Mouse (Mus musculus): ENCODE results near the gene Kcnh8.
A peak's percentile ranks its signal among the peaks of the same experiment; 100 is the strongest.

The Kcnh8 gene

DNA sequence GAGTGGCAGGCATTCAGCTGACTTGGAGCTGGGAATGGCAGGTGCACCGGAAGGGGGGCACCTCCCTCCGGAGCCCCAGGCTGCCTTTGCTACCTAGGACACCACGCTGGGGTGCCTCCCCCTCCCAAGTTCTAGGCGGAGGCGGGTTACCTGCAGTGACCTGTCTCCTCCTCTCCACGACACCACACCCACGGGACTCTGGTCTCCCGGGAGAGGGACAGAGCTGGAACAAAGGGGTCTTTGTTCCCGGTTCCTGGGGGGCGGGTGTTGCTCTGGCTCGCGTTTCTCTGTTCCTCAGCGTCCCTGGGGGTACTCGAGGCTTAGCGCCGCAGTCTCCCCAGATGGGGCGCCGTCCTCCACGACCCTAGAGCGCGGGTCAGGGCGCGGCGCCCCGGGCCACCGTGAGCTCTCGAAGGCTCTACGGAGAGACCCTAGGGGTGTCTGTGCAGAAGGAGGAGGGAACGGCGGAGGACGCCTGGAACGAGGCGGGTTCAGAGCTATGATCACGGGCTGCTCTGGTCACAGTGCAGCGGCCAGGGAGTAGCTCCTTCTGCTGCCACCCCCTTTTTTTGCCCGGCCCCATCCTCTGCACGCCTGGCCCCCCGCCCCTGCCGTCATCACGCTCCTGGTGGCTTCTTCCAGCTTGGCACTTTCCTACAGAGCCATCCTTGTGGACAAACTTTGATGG lies at the start of gene Kcnh8:
Gene Kcnh8 (plus strand): TSS at position 617 of the 688 bp plus-strand sequence.
- DNase-seq: peak; percentile 3 to 9

DNA sequence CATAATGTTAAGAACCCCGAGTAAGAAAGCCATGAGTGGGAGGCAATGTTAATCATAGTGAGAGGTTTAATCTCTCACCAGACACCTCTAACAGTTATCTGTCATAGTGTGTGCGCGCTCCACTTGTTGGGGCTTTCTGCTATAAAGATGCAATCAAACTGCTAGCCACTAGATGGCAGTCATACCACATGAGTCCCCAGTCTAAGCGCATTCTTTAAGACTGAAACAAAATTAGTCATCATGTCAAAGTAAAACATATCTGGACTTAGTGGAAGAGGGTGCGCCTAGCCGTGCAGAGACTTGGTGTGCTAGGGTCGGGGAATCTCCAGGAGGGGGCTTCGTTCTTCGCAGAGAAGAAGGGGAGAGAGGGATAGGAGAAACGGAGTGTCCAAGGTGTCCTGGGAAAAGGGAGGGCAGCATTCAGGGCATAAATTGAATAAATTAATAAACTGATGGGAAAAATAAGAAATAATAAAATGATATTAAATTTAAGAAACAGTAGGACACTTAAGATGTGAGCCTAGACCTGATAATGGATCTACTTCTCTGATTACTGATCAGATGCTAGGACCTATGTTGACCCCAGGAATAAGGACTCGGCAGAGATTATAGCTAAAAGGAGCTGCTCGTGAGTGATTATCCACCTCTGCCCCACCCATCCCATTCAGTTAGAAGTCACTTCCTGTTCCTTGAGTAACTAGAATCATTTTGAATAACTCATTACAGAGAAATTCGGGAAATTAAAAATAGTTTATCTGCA lies 42.4 kb upstream of the Kcnh8 start:
- peak; percentile 36 to 52 for DNase-seq

DNA sequence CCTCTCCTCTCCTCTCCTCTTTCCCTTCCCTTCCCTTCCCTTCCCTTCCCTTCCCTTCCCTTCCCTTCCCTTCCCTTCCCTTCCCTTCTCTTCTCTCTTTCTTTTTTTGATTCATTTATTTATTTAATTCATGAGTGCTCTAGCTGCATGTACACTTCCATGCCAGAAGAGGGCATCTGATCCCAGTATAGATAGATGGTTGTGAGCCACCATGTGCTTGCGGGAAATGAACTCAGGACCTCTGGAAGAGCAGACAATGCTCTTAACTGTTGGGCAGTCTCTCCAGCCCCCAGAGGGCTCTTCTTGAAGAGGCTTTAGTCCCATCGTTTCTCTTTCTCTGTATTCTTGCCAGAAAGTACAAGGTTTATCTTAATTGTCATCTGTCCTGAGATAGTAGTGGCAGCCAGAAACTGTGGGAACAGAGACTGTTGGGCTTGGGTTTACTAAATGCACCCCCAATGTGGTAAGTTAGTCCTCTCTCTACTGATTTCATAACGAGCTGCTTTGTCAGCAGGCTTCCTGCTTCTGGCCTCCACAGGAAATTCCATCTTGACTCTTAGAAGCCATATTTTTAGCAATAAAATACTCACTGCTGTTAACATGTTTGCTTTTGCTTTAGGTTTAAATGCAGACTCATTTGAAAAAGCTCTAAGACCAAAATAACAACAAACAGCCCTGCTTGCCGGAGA lies 36.9 kb upstream of the Kcnh8 start:
- no peak for DNase-seq

DNA sequence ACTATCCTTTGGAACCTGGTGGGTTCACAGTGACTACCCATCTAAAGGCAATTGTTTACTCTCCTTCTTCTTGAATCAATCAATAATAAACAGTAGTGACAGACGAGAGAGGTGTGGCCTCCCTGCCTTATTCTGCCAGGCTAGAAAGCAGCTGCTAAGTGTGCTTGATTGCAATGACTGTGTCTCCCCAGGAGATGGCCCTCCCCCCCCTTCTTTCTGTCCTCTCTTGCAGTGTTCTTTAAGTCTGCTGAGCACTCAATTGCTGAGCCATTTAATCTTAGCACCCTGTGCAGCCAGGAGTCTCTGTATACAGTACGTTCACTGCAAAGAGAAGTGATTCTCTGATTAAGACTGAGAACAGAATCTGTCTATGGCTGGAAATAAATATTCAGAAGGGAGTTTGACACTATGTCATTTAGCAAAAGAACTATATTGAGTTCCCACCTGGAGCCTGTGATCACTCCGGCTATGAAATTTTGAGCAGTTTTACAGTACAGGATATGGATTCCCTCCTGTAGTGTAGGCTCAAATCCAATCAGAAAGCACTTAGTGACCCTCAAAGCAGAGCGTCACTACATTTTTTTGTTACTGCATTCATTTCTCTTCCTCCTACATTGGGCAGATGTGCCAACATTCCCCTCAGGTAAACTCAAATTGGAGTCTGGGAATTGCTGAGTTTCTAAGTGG lies 32.8 kb upstream of the Kcnh8 start:
- DNase-seq: peak; percentile 4 to 16

DNA sequence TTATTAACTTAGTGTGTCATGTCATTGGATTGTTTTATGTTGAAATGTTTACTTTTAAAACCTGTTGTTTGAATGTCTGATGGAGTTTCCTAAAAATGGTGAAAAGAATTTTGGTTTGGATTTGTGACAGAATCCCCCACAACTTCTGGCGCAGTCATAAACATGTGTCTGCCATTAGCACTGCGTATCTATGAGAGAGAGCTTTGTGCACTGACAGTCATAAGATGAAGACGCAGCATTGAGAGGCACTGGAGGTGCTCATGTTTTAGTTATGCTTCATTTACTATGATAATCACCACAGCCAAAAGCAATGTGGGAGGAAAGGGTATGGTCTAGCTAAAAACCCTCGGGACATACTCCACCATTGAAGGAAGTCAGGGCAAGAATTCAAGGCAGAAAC lies 30.3 kb upstream of the Kcnh8 start:
- DNase-seq: no peak

DNA sequence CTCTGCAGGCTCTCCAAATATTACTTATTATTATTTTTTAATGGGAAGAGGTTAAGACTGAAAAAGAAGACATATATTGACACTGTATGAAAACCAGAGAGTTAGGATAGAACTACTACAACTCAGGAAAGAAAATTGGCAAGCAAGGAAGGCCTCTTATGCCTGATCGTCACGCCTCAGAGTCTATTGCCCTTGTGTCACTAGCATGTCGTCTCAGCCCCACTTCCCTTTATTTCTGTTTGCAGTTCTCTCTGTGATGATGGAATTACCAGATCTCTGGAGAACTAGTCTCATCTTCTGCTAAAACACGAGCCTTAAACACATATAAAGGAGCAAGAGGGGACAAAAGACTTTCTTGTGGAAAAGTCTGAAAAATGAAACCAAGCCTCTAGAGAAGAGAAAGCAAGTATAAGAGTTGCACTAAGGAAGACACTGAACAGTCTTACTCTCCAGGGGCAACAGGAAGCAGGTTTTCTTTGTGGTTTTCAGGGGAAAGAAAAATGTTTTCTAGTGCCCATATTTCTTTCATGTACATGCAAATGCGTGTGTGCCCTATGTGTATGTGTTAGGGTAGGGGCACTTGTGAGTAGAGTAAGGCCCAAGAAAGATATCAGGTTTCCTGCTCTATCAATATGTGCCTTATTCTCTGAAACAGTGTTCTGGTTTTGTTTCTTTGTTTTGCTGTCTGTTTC lies 10.9 kb upstream of the Kcnh8 start:
- no peak for DNase-seq

DNA sequence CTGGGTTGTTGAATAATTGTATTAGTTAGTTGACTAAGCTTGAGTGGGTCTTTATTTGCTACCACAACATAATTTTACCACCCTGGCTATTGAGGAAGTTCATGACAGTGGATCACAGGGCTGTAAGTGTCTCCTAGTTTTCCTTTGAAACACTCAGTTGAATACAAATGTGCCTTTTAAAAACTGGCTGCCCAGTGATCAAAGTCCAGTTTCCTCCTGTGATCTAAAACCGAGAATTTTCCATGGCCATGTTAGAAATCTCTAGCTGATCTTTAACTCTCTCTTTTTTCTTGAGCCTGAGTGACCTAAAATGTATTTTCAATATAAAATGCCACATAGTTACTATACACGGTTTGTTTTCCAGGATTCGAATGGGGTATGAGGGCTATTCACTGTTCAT lies 3.4 kb upstream of the Kcnh8 start:
- no peak for DNase-seq

DNA sequence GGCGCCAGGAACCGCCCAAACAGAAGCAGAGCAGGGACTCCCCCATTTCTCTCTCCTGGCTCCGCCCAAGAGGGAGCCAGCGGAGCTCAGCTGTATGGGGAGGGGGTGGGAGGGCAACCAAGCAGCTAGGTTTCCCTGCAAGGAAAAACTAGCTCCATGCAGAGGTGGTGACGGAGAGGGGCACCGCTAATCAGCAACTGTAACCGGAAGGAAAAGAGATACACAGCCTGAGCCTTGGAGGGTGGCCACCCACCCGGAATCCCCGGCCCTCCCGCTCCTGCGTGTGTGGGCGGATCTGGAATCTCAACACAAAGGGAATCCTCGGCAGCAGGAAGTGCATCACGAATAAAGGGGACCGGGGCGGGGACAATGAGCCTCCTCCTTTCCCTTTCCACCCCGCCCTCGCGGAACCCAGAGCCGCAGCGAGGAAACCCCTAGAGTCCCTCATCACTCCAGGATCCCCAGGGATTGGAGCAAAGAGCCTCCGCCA lies 1.6 kb upstream of the Kcnh8 start:
- peak; percentile 58 to 69 for DNase-seq

DNA sequence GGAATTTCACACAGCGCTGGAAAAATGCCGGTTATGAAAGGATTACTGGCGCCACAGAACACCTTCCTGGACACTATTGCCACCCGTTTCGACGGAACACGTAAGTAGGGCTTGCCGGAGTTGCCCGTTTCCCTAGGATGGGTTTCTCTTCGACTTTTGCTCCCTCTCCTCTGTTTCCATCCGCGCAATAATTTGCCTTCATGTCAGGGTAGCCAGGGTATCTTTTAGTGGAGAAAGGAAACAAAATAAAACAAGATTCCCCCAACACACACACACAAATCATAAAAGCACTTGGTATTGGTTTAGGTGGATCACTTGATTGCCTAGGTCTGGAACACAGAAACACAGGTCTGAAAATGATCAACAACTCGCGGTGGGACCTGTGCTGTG lies 267 bp downstream of the Kcnh8 start:
- no peak for DNase-seq

DNA sequence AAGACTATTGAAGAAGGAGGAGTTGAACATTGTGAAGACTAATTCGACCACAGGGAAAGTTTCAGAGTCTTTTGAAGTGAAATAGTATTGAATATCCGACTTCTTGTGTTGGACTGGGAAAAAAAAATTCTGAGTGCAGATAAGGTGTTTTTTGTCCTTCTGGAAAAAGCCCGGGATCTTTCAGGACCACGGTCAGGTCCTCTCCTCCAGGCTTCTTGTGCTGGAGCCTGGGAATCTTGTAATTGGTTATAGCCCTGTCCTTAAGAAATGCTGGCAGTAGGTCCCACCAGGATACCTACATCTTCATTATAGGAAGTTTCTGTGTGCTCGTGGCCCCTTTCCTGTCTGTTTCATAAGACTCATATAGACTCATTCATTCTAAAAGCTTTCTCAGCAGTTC lies 902 bp downstream of the Kcnh8 start:
- peak; percentile 62 to 66 for DNase-seq

DNA sequence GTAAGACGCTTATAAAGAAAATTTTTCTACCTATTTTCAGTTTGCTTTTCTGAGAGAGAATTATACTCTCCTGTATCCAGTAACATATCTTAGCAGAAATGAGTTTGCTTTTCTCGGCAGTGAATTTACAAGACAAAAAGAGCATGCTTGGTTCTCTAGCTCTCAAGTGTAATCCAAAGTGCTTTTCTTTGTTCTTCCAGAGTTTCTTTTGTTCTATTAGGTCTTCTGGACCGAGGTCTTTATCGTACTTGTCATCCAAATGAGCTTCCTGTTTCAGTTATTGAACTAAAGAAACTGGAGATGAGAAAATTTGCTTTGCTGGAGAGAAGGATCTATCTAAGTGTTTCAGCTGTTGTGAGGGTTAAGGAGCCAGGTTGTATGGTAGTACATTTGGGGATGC lies 8.9 kb downstream of the Kcnh8 start:
- DNase-seq: no peak

DNA sequence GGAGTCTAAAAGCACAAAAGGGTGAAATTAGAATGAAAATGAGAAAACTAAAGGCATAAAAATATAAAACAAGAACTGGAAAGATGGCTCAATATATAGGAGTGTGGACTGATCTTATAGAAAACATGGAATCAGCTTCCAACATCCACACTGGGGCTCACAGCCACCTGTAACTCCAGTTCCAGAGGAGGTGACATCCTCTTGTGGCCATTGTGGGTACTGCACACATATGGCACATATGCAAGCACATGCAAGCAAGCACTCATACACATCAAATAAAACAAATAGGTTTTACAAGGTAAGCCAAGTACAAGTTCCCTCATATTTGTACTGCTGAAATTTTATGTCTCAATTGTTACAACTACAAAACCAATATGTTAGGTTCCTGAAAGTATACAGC lies 46.7 kb downstream of the Kcnh8 start:
- peak; percentile 10 to 14 for DNase-seq

DNA sequence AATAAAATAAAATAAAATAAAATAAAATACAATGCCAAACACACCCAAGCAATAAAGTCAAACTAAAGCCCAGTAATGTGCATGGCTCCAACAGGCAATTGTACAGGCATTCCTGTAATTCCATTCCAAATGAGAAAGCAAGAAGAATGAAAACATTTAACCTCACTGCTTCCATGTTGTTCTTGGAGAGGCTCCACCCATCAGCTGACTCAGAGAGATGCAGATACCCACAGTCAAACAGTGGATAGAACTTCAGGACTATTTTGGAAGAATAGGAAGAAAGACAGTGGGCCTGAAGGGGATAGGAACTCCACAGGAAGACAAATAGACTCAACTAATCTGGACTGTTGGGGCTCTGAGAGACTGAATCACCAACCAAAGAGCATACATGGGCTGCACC lies 89.5 kb downstream of the Kcnh8 start:
- DNase-seq: no peak

DNA sequence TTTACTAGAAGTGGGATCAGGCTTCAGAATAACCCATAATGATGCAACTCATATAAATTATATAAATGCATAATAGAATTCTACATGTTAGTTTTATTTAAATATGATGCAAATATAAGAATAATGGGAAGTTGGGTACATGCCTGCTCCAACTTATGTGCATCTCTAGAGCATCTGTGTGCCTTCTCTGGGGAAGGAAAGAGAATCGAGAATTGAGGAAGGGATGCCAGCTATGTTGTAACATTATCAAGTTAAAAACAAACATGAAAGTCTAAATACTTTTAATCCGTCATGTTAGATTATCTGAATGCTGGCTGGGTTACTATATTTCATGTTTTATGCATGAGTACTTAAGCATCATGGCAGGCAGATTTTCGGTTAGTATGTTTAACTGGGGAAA lies 99.4 kb downstream of the Kcnh8 start:
- DNase-seq: no peak

DNA sequence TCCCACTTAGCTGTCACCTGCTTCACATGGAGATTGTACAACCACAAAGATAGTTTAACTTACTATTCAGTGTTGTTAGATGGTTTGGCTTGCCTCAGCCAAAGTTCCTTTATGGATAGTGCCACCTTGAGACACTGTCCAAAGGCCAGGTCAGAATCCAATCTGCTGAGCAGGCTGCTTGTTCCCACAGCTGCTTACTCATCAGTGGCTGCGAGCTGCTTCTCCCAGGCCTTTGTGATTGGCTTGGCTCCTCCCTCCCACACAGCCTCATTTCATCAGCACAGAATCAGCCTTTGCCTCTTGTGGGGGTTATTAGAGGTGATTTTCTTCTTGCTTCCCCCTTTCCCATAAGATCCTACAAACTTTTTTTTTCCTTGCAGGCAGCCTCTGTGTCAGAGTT lies 109.8 kb downstream of the Kcnh8 start:
- DNase-seq: peak in 1 of 2 experiments; percentile 7

DNA sequence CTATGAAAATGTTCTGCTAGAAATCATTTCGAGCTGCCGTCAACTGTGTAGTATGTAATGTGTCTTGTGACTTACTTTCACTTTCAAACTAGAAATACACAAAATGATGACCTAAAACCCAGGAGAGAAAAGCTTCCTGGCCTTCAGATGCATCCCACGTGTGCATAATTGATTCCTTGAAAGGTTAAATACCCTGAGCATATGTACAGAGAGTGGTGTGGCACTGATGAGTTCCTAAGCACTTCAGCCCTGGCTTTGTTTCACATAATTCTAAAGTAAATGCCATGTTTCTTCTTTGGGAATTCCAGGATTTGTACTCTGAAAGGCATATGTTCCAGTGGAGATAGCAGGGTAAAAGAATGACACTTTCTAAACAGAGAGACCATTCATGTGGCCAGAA lies 119.7 kb downstream of the Kcnh8 start:
- DNase-seq: no peak

DNA sequence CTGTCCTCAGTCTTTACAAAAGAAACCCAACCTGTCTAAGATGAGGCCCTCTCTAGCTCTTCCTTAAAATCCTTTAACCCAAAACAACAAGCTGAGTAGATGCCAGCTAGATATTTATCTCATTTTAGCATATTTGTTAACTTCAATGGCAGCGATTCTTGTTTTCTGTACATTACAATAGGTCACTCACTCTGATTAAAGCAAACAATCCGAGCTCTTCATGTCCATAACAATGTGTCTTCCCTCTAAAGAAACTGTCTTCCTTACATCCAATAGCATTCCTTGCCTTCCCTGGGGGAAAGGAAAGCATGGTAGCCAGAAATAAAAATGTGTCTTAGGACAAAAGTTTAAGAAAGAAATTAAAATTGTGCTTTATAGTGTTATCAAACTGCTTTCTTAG lies 126.3 kb downstream of the Kcnh8 start:
- no peak for DNase-seq

DNA sequence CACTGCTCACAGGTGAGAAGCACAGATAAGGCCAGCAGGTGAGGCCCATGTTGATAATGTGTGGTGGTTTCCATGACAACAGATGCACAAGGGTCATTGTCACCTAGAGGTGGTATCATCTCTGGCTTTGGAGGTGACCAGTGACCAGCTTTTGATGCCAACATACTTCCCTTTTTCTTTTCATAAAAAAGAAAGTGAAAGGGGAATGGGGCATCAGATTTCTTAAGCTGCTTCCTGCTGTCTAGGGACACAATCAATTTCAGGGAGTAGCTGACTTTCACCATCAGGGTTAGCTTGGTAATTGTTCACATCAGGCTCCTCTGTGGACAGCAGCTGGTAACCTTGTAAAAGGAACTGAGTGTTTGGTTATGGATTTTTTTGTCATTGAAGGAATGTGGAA lies 135.9 kb downstream of the Kcnh8 start:
- DNase-seq: no peak

DNA sequence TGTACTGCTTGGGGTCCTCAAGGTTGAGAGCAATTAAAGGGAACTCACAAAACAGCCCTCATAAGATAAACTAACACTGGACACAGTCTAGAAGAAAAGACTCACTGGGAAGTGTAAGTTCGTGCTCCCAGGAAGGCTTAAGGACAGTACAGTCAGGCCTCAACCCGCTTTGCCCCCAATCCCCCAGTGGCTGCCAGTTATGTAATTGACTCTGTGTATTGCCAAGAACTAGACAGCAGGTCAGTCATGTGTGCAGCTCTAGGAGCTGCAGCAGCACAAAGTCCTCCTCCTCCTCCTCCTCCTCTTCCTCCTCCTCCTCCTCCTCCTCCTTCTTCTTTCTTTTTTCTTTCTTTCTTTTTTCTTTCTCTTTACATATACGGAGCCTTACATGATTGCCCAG lies 185.6 kb downstream of the Kcnh8 start:
- DNase-seq: no peak

DNA sequence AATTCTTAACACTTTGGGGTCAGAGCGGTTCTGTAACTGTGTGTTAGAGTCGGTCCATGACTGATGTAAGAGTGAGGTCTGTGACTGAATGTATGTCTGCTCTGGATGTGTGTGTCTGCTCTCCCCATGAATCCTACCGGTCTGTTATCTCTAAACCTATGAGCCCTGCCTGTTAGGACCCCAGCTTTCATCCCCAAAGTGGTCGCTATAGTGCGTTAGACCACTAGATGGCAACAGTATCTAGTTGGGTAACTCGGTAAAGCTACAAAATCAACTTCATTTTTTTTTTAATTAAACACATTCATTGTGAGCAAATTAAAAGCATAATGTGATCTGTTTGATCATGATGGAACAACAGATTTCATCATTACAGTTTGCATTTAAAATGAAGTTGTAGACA lies 202.0 kb downstream of the Kcnh8 start:
- no peak for DNase-seq

DNA sequence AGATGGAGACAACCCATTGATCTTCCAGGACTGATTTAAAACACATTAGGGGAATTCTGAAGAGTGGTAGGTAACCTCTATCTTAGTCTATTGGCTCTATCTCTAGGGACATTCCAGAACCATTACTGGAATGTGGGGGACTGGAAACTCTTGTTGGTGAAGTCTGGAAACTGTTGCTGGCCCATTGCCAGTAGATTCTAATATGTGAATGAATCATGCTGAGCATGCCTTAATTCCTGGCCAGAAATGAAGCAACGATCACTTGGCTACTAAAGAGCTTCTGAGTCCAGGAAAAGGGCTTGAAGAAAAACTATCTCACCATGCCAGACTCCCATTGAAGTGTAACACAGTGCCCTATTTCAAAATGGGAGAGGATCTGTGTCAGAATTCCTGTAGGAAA lies 208.3 kb downstream of the Kcnh8 start:
- DNase-seq: no peak

DNA sequence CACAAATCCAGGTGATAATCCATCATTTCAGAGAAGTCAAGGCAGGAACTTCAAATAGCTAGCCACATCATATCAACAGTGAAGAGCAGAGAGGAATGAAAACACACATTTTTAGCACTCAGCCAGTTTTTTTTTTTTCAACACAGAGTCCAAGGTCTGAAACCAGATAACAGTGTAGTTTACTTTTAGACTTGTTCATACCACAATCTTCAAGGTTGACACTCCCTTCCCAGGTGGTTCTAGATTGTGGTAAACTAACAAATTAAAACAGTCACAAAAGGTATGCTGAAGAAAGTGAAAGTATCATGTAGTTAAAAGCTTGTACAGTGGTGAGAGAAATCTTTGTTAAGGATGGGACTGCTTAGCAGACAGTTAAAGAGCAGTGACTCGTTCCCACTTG lies 216.5 kb downstream of the Kcnh8 start:
- no peak for DNase-seq

DNA sequence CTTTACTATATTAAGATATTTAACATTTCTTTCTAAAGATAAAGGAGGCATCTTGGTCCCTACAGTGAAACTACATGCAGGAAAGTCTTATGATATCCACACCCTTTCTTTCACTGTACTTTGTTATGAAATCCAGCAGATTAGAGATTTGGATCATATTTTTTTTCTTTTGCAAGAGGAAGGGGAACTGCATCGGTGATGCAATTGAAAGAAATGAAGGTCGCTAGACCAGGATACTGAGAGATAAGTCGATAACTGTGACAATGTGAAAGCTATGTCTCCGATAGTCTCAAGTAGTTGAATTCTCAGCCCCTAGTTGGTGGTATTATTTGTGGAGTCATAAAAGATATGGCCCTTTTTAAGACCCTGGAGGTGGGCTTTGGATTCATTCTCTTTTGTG lies 227.2 kb downstream of the Kcnh8 start:
- no peak for DNase-seq

Data from kidney, postnatal 4 days (tissue).